Mouse (Mus musculus) heart, postnatal 14 days (tissue): ENCODE results near the gene Gm4787. TPM values are rescaled to one million over a fixed set of nuclear protein-coding genes. Genes with fewer than 3 reads are reported as not detected.
A peak's percentile ranks its signal among the peaks of the same experiment; 100 is the strongest.
"Not testable (repeated sequence)": the region's sequence is repeated elsewhere in the genome, so short reads cannot be mapped to it uniquely, and the experiment has no call there.

ENCODE experiments used
- DNase-seq, 2 experiments: peaks; one replicate each; pipeline ENCODE4 v3.0.0; 2021 to 2022
- intact Hi-C: fragments of 180-260 bp; cut with DNase I; formaldehyde crosslinking; loops from one replicate; pipeline ENCODE4 v1.15.1; 2025
- long read RNA-seq, 2 experiments: library from polyadenylated mRNA; stranded (forward); transcript quantifications; one replicate each; pipeline ENCODE4 v2.0.0; 2021
- total RNA-seq, 2 experiments: library from RNA; stranded (reverse); gene quantifications; 2 replicates each; pipeline ENCODE4 v1.2.3; 2021

Gene Gm4787
- total RNA-seq = under 1 TPM; 0.27 to 0.72 TPM
- long read RNA-seq, experiment 1 = 0 reads
- long read RNA-seq, experiment 2 = 0 reads

DNA sequence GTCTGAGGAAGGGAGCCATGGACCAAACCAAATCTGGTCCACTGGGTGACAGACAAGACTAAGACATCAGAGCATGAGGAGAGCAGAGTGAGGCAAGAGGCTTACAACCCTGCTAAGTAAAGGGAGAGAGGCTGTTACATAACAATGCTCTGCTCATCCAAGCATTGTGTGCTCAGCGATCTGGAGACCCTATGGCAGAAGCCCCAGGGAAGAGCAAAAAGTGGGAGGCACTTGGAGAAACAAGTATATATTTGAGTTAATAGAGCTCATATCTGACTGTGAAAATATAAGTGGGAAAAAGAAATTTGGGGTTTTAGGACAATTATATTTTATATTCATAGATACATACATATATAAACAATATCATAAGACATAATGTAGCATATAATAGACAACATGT lies at the start of gene Gm4787:
TSS of gene Gm4787 (minus strand) at position 101 of the 400 bp plus-strand sequence.
- DNase-seq, intact Hi-C loops: not testable (repeated sequence)

DNA sequence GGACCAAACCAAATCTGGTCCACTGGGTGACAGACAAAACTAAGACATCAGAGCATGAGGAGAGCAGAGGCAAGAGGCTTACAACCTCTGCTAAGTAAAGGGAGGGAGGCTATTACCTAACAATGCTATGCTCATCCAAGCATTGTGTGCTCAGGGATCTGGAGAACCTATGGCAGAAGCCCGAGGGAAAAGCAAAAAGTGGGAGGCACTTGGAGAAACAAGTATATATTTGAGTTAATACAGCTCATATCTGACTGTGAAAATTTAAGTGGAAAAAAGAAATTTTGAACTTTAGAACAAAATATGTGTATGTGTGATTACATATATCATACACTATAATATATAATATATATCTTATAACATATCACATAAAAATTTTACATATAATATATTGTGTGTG lies 42.6 kb upstream of the Gm4787 start, which contains the start of gene Adam4:
TSS of gene Adam4 (minus strand) at position 101 of the 400 bp plus-strand sequence.
- intact Hi-C loops = no loop called here
- DNase-seq = no peak

DNA sequence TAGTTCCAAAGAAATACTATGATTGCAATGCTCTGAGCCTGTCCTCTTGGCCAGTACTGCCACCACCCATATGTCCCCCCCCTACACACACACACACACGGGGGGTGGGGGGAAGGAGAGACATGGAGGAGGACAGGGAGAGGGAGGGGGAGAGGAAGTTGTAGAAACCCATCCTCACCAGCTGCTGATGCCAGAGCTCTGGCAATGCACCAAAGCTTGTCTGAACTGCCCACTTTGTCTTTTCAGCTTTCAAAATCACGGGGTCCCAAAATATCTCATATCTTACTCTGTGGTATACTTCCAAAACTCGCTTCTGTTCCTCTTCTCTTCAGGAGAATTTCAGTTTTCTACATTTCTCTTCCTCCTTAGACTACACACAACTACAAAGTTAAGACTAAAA lies 33.9 kb upstream of the Gm4787 start:
- intact Hi-C loops = no loop called here
- DNase-seq = no peak

DNA sequence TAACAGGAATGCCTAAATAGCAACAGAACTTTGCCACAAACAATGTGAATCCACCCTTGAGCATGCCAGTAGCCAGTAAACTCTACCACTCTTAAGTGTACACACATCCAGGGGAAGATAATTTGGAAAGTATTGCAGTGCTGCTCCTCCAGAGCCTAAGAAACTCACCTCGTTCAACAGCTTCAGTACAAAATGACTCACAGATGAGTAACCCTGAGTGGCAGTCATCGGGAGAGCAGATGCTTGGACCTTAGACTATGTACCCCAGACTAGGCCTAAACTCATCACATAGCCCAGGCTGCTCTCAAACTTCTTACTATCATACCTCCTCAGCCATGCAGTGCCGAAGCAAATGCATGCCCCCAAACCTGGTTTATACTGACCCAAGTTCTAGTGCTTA lies 29.7 kb upstream of the Gm4787 start:
- DNase-seq = no peak
- intact Hi-C loops = no loop called here

DNA sequence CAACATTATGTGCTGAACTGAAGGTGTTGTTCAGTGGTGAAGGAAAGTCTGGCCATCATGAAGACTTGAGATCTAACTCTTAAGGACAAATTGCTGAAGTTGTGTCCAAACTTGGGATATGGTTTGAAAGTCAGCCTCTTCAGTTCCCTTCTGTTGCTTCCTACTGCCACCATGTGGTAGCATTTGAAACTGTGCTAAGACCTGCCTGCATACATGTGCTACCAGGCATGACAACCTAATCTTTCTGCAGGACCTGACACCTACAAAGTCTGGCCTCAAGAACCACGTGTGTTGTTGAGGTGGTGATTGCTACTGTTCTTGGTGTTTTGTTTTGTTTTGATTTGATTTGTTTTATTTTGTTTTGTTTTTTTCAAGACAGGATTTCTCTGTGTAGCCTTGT lies 22.9 kb upstream of the Gm4787 start:
- intact Hi-C loops = loop anchor here (1.0 kb wide), 2 partner anchors 203 to 420 kb away; no protein-coding TSS in a partner anchor
- peak; percentile 50 to 74 for DNase-seq

DNA sequence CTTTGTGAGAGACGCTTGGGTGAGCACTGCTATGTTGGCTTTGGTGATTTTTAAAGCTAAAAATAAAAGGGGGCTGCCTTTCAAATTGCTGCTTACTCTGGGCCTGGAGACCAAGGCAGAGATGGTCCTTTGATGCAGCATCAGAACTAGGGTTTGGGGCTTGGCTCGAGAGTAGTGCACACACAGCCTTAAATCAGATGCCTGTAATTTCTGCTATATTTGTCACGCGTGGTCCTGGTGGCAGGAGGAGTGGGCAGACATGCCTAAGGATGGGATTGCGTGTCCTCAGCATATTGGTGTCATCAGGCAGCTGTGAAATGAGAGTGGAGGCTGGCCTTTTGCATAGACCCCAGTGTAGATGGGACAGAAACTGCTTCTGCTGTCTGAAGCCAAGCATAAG lies 45.4 kb downstream of the Gm4787 start:
- intact Hi-C loops = no loop called here
- DNase-seq = no peak

DNA sequence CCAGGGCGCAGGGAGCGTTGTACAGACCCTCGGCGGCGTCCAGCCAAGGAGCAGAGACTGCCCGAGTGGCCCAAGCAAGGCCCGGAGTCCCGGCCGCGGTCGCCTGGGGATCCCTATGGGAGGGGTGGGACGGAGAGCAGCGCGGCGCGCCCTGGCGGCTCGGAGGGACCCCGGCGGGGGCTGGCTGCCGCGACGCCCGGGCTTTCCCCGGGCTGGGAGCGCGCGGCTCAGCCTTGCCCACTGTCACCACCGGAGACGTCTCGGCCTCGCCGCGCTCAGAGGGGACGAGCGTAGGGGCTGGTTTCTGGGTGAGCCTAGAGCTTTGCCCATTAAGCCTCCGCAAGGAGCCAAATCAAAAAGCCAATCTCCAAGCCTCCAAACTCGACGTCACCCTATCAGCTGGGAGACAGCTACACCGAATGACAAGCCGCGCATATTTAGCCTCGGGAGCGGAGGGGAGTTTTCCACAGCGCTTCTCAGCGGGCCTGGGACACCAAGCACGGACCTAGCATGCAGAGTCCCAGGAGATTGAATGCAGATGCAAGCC lies 46.3 kb downstream of the Gm4787 start, which contains the start of gene Slc8a3:
TSS of gene Slc8a3 (minus strand) at position 306 of the 547 bp plus-strand sequence.
- peak in 1 of 2 experiments; percentile 18 for DNase-seq
- intact Hi-C loops = no loop called here

DNA sequence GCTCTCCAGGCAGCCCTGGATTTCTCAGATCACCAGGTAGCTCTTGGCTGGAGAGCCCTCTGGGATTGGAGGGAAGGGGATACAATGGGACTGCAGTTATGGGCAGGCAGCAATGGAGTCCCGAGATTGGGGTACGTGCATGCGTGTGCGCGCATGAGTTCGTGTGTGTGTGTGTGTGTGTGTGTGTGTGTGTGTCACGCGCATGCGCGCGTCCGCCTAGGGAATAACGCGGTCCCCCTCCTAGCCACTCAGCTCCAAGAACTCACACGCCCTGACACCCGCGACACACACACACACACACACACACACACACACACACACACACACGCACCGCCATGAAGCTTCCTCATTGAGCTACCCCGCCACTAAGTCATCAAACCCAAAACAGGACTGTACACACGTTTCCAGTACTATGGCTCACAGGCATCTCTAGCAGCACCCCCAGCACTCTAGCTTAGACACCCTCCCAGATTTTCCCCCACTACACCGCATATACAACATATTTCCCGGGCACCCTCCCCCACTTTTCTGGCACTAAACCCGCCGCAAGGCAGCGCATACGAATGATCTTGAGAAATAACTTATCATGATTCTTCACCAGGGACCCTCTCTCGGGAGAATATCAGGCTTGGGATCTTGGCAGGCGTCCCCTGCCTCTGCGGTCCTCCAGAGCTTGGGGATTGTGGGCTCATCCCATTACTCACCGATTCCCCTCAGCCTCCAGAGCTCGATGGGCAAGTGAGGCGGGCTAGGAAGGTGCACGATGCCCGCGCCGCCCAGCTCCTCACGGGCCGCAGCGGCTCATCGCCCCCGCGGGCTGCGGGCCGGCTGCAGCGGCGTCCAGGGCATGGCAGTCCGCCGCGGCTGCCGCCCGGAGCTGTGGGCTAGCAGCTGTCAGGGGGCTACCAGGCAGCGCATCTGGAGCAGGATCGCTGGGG lies 47.1 kb downstream of the Gm4787 start:
- DNase-seq = peak in 1 of 2 experiments; percentile 16

DNA sequence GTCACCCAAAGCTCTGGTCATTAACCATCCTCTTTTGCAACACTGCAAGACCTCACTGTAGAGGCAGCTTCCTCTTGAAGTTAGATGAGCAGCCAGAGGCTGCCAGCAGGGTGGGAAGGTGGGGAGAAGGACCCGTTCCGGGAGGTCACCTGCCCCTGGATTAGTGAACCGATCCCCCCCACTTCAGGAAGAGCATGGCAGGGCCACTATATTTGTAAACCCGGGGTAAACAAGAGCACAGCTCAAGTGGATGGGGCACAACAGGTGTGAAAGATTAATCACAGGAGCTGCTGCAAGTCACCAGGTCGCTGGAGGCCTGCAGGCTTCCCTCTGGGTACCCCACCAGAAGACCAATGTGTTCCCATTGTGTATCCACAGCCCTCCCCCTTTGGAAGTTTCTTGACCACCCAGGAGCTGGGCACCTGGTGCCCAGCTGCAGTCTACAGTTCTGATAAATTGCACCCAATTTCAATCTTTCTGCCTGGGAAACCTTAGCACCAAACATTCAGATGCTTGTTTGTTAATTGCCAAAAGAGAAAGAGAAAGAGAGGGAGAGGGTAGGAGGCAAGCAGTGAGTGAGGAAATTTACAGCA lies 48.1 kb downstream of the Gm4787 start:
- DNase-seq = no peak
- intact Hi-C loops = no loop called here

More for the DNA sequence above, 47.1 kb downstream of the Gm4787 start:
- intact Hi-C loops = no loop called here

Other genes with a start within 250 kb of the Gm4787 start
- under 1 TPM; 0.17 to 0.24 TPM for gene Slc8a3, start 46.3 kb downstream of the Gm4787 start, total RNA-seq
- 1 to 10 TPM in 1 of 2 experiments, under 1 TPM in 1; 0.98 to 1.2 TPM for gene Adam4, start 42.5 kb upstream of the Gm4787 start, total RNA-seq
- 10 to 100 TPM; 52.2 to 53.7 TPM for gene Cox16, start 105.7 kb upstream of the Gm4787 start, total RNA-seq
- gene Gm20498, start 153.4 kb upstream of the Gm4787 start, total RNA-seq = 10 to 100 TPM; 38.7 to 40.2 TPM
- gene Synj2bp, start 153.4 kb upstream of the Gm4787 start, total RNA-seq = 10 to 100 TPM; 38.1 to 41.3 TPM
- gene Adam21, start 189.0 kb upstream of the Gm4787 start, total RNA-seq = not detected
- 10 to 100 TPM; 13.6 to 15.9 TPM for gene Med6, start 215.5 kb upstream of the Gm4787 start, total RNA-seq